Mouse (Mus musculus) CH12.LX (cell line): ENCODE measurements around the gene Zc3h7b. TPM values are rescaled to one million over a fixed set of nuclear protein-coding genes. Genes with fewer than 3 reads are reported as not detected.

ENCODE experiments used
- DNase-seq: peaks from one replicate; pipeline ENCODE4 v3.0.0-alpha.2; 2013; ENCODE audit errors: extremely low read depth
- H3K27ac ChIP-seq: 2 replicates; pipeline ENCODE4 v1.5.1; 2012; ENCODE audit warnings: low read depth, mild to moderate bottlenecking, control low read depth, moderate library complexity; ENCODE audit not compliant: insufficient read depth
- H3K27me3 ChIP-seq: replicated peaks from 2 replicates; pipeline ENCODE3; 2012; ENCODE audit warnings: inconsistent platforms
- H3K36me3 ChIP-seq, 2 experiments: replicated peaks in 1 of 2; 2 replicates each; pipeline versions ENCODE3 to v1.6.1; 2012; ENCODE audit warnings: inconsistent platforms in 1 of 2, low read length in 1 of 2, mild to moderate bottlenecking in 1 of 2, mixed read lengths in 1 of 2, moderate library complexity in 1 of 2; ENCODE audit not compliant: control insufficient read depth in 1 of 2, insufficient read depth in 1 of 2
- H3K4me1 ChIP-seq, 2 experiments: 2 replicates each; pipeline ENCODE4 v1.6.1; 2012; ENCODE audit warnings: inconsistent platforms in 1 of 2, moderate library complexity in 1 of 2; ENCODE audit not compliant: insufficient read depth in 2 of 2, control insufficient read depth in 1 of 2
- H3K4me2 ChIP-seq: 2 replicates; pipeline ENCODE4 v1.6.1; 2012; ENCODE audit warnings: low read depth, mild to moderate bottlenecking, control low read depth; ENCODE audit not compliant: poor library complexity, insufficient read depth, severe bottlenecking
- H3K4me3 ChIP-seq, 3 experiments: fragments of 150-350 bp in 1 of 3; sonication (generic) in 1 of 3; replicated peaks in 1 of 3; 2 replicates each; pipeline versions ENCODE3 to v1.5.1; 2011 to 2012; ENCODE audit warnings: low read depth in 2 of 3, low read length in 2 of 3, mild to moderate bottlenecking in 2 of 3, moderate library complexity in 2 of 3, control low read depth in 1 of 3, improper control_type of control experiment in 1 of 3, inconsistent platforms in 1 of 3, mixed read lengths in 1 of 3; ENCODE audit not compliant: poor library complexity in 1 of 3
- H3K79me2 ChIP-seq: replicated peaks from 2 replicates; pipeline ENCODE4 v1.6.1; 2012; ENCODE audit warnings: mild to moderate bottlenecking, moderate library complexity; ENCODE audit not compliant: control insufficient read depth, poor library complexity, insufficient read depth, severe bottlenecking; ENCODE audit errors: extremely low read depth
- H3K9ac ChIP-seq: 2 replicates; pipeline ENCODE4 v1.6.1; 2012; ENCODE audit warnings: low read depth, mild to moderate bottlenecking, control low read depth, moderate library complexity; ENCODE audit not compliant: insufficient read depth
- H3K9me3 ChIP-seq: replicated peaks from 2 replicates; pipeline ENCODE3; 2012; ENCODE audit warnings: low read length, inconsistent platforms, mixed read lengths
- BHLHE40 ChIP-seq: IDR thresholded peaks from 2 replicates; pipeline ENCODE4 v1.6.1; 2011; ENCODE audit warnings: mild to moderate bottlenecking, low read depth, low read length, improper control_type of control experiment
- CHD1 ChIP-seq: IDR thresholded peaks from 2 replicates; pipeline ENCODE4 v1.6.1; 2012; ENCODE audit warnings: low read depth, low read length, improper control_type of control experiment, inconsistent platforms
- CTCF ChIP-seq, 2 experiments: IDR thresholded peaks in 1 of 2; conservative IDR thresholded peaks in 1 of 2; 2 replicates each; pipeline ENCODE4 v1.5.1; 2011 to 2012; ENCODE audit warnings: low read depth in 2 of 2, low read length in 2 of 2, improper control_type of control experiment in 1 of 2, inconsistent platforms in 1 of 2, mild to moderate bottlenecking in 1 of 2, moderate library complexity in 1 of 2
- E2F4 ChIP-seq: IDR thresholded peaks from 2 replicates; pipeline ENCODE4 v1.6.1; 2011; ENCODE audit warnings: low read depth, low read length, improper control_type of control experiment; ENCODE audit not compliant: insufficient replicate concordance
- ELF1 ChIP-seq: IDR thresholded peaks from 2 replicates; pipeline ENCODE4 v1.6.1; 2014; ENCODE audit warnings: low read depth, mild to moderate bottlenecking, inconsistent platforms, low read length, improper control_type of control experiment
- IRF4 ChIP-seq: IDR thresholded peaks from 2 replicates; pipeline ENCODE4 v1.6.1; 2014; ENCODE audit warnings: low read depth, mild to moderate bottlenecking, inconsistent platforms, low read length, improper control_type of control experiment
- JUN ChIP-seq: IDR thresholded peaks from 2 replicates; pipeline ENCODE4 v1.6.1; 2011; ENCODE audit warnings: low read depth, mild to moderate bottlenecking, low read length, improper control_type of control experiment, moderate library complexity; ENCODE audit not compliant: insufficient read depth
- JUND ChIP-seq: conservative IDR thresholded peaks from 2 replicates; pipeline ENCODE4 v1.6.1; 2011; ENCODE audit warnings: low read depth, low read length, improper control_type of control experiment
- KAT2A ChIP-seq: IDR thresholded peaks from 2 replicates; pipeline ENCODE4 v1.6.1; 2012; ENCODE audit warnings: low read length, improper control_type of control experiment, inconsistent platforms; ENCODE audit not compliant: insufficient replicate concordance
- MAFK ChIP-seq: IDR thresholded peaks from 2 replicates; pipeline ENCODE4 v1.6.1; 2011; ENCODE audit warnings: low read length, improper control_type of control experiment; ENCODE audit not compliant: insufficient replicate concordance
- MAX ChIP-seq: IDR thresholded peaks from 2 replicates; pipeline ENCODE4 v1.6.1; 2011; ENCODE audit warnings: low read length, improper control_type of control experiment
- MAZ ChIP-seq: IDR thresholded peaks from 2 replicates; pipeline ENCODE4 v1.6.1; 2012; ENCODE audit warnings: low read depth, mild to moderate bottlenecking, inconsistent platforms, low read length, improper control_type of control experiment, moderate library complexity
- MEF2A ChIP-seq: IDR thresholded peaks from 2 replicates; pipeline ENCODE4 v1.6.1; 2014; ENCODE audit warnings: low read depth, mild to moderate bottlenecking, inconsistent platforms, low read length, improper control_type of control experiment, borderline replicate concordance
- MXI1 ChIP-seq: IDR thresholded peaks from 2 replicates; pipeline ENCODE4 v1.6.1; 2011; ENCODE audit warnings: mild to moderate bottlenecking, low read depth, low read length, improper control_type of control experiment
- MYC ChIP-seq: IDR thresholded peaks from 2 replicates; pipeline ENCODE4 v1.6.1; 2011; ENCODE audit warnings: low read depth, mild to moderate bottlenecking, improper control_type of control experiment, low read length
- NELFE ChIP-seq: IDR thresholded peaks from 2 replicates; pipeline ENCODE4 v1.6.1; 2011; ENCODE audit warnings: low read depth, low read length, improper control_type of control experiment
- NRF1 ChIP-seq: IDR thresholded peaks from 2 replicates; pipeline ENCODE4 v1.6.1; 2014; ENCODE audit warnings: low read depth, mild to moderate bottlenecking, inconsistent platforms, low read length, improper control_type of control experiment, moderate library complexity
- PAX5 ChIP-seq: IDR thresholded peaks from 2 replicates; pipeline ENCODE4 v1.6.1; 2012; ENCODE audit warnings: low read length, inconsistent platforms, mixed read lengths
- RCOR1 ChIP-seq: conservative IDR thresholded peaks from 2 replicates; pipeline ENCODE4 v1.6.1; 2012; ENCODE audit warnings: low read depth, mild to moderate bottlenecking, inconsistent platforms, low read length, improper control_type of control experiment
- SIN3A ChIP-seq: IDR thresholded peaks from 2 replicates; pipeline ENCODE4 v1.6.1; 2012; ENCODE audit warnings: low read length, improper control_type of control experiment, inconsistent platforms
- SMC3 ChIP-seq: IDR thresholded peaks from 2 replicates; pipeline ENCODE4 v1.6.1; 2011; ENCODE audit warnings: low read depth, low read length, improper control_type of control experiment
- TBP ChIP-seq: conservative IDR thresholded peaks from 2 replicates; pipeline ENCODE4 v1.6.1; 2011; ENCODE audit warnings: low read depth, low read length, improper control_type of control experiment
- TCF12 ChIP-seq: IDR thresholded peaks from 2 replicates; pipeline ENCODE4 v1.6.1; 2014; ENCODE audit warnings: low read depth, mild to moderate bottlenecking, inconsistent platforms, low read length, improper control_type of control experiment
- USF1 ChIP-seq: IDR thresholded peaks from 2 replicates; pipeline ENCODE4 v1.6.1; 2014; ENCODE audit warnings: low read depth, mild to moderate bottlenecking, inconsistent platforms, low read length, improper control_type of control experiment
- USF2 ChIP-seq: conservative IDR thresholded peaks from 2 replicates; pipeline ENCODE4 v1.6.1; 2011; ENCODE audit warnings: low read depth, low read length, improper control_type of control experiment
- ZKSCAN1 ChIP-seq: IDR thresholded peaks from 2 replicates; pipeline ENCODE4 v1.6.1; 2012; ENCODE audit warnings: low read depth, inconsistent platforms, low read length, improper control_type of control experiment, borderline replicate concordance
- ZNF384 ChIP-seq: IDR thresholded peaks from 2 replicates; pipeline ENCODE4 v1.6.1; 2012; ENCODE audit warnings: low read depth, low read length, improper control_type of control experiment, inconsistent platforms
- dilution Hi-C: fragments of 300-500 bp; cut with MboI; formaldehyde crosslinking; loops from 2 replicates; pipeline ENCODE4 v1.14.3; 2020; ENCODE audit warnings: low sequenced_read_pairs; ENCODE audit not compliant: extremely low pct_unique_long_range_greater_than_20kb, extremely low pct_ligation_motif_present
- in situ Hi-C: fragments of 300-500 bp; cut with MboI; formaldehyde crosslinking; loops from 3 replicates; pipeline ENCODE4 v1.14.3; 2019; ENCODE audit warnings: low sequenced_read_pairs, low pct_ligation_motif_present, low pct_unique_long_range_greater_than_20kb, mixed read lengths
- polyA plus RNA-seq: library from polyadenylated mRNA; unstranded; fragments of >175 nt; gene quantifications from 2 replicates; pipeline ENCODE4 v1.2.1, GENCODE M21; 2012; ENCODE audit warnings: low read depth; ENCODE audit not compliant: insufficient read length
- total RNA-seq, 2 experiments: library from RNA; depleted of rRNA; stranded (reverse); fragments of 300-350 nt in 1 of 2; fragments of >200 nt in 1 of 2; gene quantifications; 2 replicates each; pipeline ENCODE4 v1.2.3; 2012 to 2014

Gene Zc3h7b
- total and polyA plus RNA-seq, 3 experiments, result 8.4 to 43.1 (median 19.7) TPM

DNA sequence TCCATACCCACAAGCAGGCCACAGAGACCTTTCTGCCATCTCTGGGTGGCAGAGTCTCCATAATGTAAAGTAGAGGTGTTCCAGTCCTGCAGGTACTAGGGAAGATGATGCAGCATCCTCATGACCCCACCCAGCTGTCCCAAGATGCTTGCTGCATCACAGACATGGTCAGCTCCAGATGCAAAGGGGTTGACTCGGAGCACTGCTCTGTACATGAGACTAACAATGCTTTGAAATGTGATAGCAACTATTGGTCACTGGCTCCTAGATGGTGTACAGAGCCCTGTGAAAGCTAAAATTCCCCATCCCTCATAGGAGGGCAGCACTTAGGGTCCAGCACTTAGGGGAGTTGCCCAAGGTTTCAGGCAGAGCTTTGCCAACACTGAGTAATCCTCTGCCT, 59.3 kb downstream of the Zc3h7b start:
- DNase-seq, result no peak
- Histone ChIP-seq H3K9ac (no peak overlapping the region), H3K27me3 (peaks cover 45% of the 10 kb centered on the region), H3K36me3 (no peaks in the 10 kb centered on the region), H3K4me1 (peaks cover 0 to 11% of the 10 kb centered on the region in 2 experiments; a peak in 2 of 4 replicates), H3K27ac (no peak overlapping the region), H3K4me3 (no peak overlapping the region), H3K9me3 (no peaks in the 10 kb centered on the region), H3K4me2 (no peak overlapping the region), H3K79me2 (no peaks in the 10 kb centered on the region)
- dilution Hi-C loops (no loop called here), in situ Hi-C loops (no loop called here)
- no peak for TF ChIP-seq NELFE
- no peak for TF ChIP-seq MYC
- TF ChIP-seq TCF12, result no peak
- TF ChIP-seq TBP, result no peak
- no peak for TF ChIP-seq CHD1
- no peak for TF ChIP-seq CTCF (conservative IDR thresholded peaks at IDR 0.05 in 1 of 2, IDR thresholded peaks at IDR 0.05 in 1 of 2; ENCODE audit: low read depth in 2 of 2, low read length in 2 of 2)
- TF ChIP-seq ZNF384, result no peak
- no peak for TF ChIP-seq PAX5
- TF ChIP-seq MEF2A, result no peak
- TF ChIP-seq MAZ, result no peak
- no peak for TF ChIP-seq MAFK
- no peak for TF ChIP-seq SMC3
- TF ChIP-seq USF2, result no peak

DNA sequence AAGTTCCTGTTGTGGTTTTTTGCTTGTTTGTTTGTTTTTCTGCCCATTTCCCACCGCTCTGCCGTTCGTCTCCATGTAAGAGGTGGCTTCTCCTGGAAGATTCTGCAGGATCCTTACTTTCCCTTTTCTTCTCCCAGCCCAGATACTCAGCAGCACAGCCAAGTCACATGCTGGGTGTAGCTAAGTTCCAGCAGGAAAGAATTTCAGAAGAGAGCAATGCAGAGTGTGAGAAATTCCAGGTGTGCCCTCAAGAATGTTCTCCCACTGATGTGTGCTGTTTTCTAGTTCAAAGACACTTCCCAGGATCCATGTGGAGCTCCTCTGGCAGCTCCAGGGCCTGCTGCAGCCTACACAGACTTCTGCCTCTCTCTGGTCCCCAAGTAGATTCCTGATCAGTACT, 60.0 kb downstream of the Zc3h7b start:
- TF ChIP-seq SMC3 (no peak), JUND (no peak), USF2 (no peak), RCOR1 (no peak), KAT2A (no peak), MEF2A (no peak), MAFK (no peak), SIN3A (no peak), ELF1 (no peak), JUN (no peak), ZKSCAN1 (no peak), MXI1 (no peak), MAX (no peak), NRF1 (no peak), E2F4 (no peak), BHLHE40 (no peak), USF1 (no peak), TCF12 (no peak), CTCF (conservative IDR thresholded peaks at IDR 0.05 in 1 of 2, IDR thresholded peaks at IDR 0.05 in 1 of 2; ENCODE audit: low read depth in 2 of 2, low read length in 2 of 2) (no peak), IRF4 (no peak)
- TF ChIP-seq, all 38 proteins: peak for 0
- DNase-seq, result no peak
- H3K4me1 ChIP-seq, result peaks cover 2 to 11% of the 10 kb centered on the region in 2 experiments
- H3K36me3 ChIP-seq, result no peaks in the 10 kb centered on the region
- H3K79me2 ChIP-seq, result no peaks in the 10 kb centered on the region
- H3K9me3 ChIP-seq, result no peaks in the 10 kb centered on the region
- H3K27me3 ChIP-seq, result peaks cover 50% of the 10 kb centered on the region
- dilution Hi-C loops (no loop called here), in situ Hi-C loops (no loop called here)
- no peak overlapping the region for H3K9ac ChIP-seq
- H3K4me2 ChIP-seq, result no peak overlapping the region
- H3K27ac ChIP-seq, result no peak overlapping the region
- no peak overlapping the region for H3K4me3 ChIP-seq
